Mouse (Mus musculus) midbrain, embryonic 13.5 days (tissue): ENCODE results near the gene Dnase1l2. TPM values are rescaled to one million over a fixed set of nuclear protein-coding genes. Genes with fewer than 3 reads are reported as not detected.

Source experiments
- ATAC-seq: fragments of 200-750 bp; cut with Nextera tagmentation; 2 replicates; pipeline ENCODE4 v1.8.0; 2017; ENCODE audit warnings: mild to moderate bottlenecking, moderate TSS enrichment, moderate library complexity
- H3K27ac ChIP-seq: fragments of 300-500 bp; sonication (generic); 2 replicates; pipeline ENCODE4 v1.5.1; 2015; ENCODE audit warnings: inconsistent platforms, mild to moderate bottlenecking, moderate library complexity
- H3K27me3 ChIP-seq: fragments of 300-500 bp; sonication (generic); 2 replicates; pipeline ENCODE4 v1.6.1; 2015; ENCODE audit warnings: mild to moderate bottlenecking, inconsistent platforms
- H3K36me3 ChIP-seq: fragments of 300-500 bp; sonication (generic); 2 replicates; pipeline ENCODE4 v1.6.1; 2015; ENCODE audit warnings: mild to moderate bottlenecking, inconsistent platforms
- H3K4me1 ChIP-seq: fragments of 300-500 bp; sonication (generic); replicated peaks from 2 replicates; pipeline ENCODE4 v1.6.1; 2015; ENCODE audit warnings: inconsistent platforms
- H3K4me2 ChIP-seq: fragments of 300-500 bp; sonication (generic); replicated peaks from 2 replicates; pipeline ENCODE4 v1.6.1; 2015; ENCODE audit warnings: moderate library complexity, mild to moderate bottlenecking, inconsistent platforms
- H3K4me3 ChIP-seq: fragments of 300-500 bp; sonication (generic); replicated peaks from 2 replicates; pipeline ENCODE4 v1.5.1; 2015; ENCODE audit warnings: mild to moderate bottlenecking, inconsistent platforms
- H3K9ac ChIP-seq: fragments of 300-500 bp; sonication (generic); replicated peaks from 2 replicates; pipeline ENCODE4 v1.6.1; 2015; ENCODE audit warnings: mild to moderate bottlenecking, inconsistent platforms
- H3K9me3 ChIP-seq: fragments of 300-500 bp; sonication (generic); 2 replicates; pipeline ENCODE4 v1.6.1; 2016; ENCODE audit warnings: mild to moderate bottlenecking, inconsistent platforms
- WGBS: fragments of 180-500 bp; shearing (Covaris S2); methylation state at CpG from one replicate; pipeline ENCODE4 v1.1.7; 2015; 5-methylcytosine and 5-hydroxymethylcytosine counted together
- polyA plus RNA-seq: library from polyadenylated mRNA; unstranded; fragments of >200 nt; fragmentation: Nextera tagmentation; extraction: Ambion mirVana; gene quantifications from 2 replicates; pipeline ENCODE4 v1.2.1, GENCODE M21; 2015

Dnase1l2 gene
- 6.8 and 6.9 TPM in 2 replicates for polyA plus RNA-seq

- H3K27ac ChIP-seq, result no peak within 1 kb of the TSS
- H3K36me3 ChIP-seq, result peaks cover 98% of the 10 kb centered on the region
- no peak within 1 kb of the TSS for H3K4me3 ChIP-seq
- H3K9ac ChIP-seq, result no peak within 1 kb of the TSS
- no peaks in the 10 kb centered on the region for H3K9me3 ChIP-seq
- no peaks in the 10 kb centered on the region for H3K4me1 ChIP-seq
- no peak within 1 kb of the TSS for H3K4me2 ChIP-seq
- 81% methylated on average over 7 of the region's 7 CpGs for WGBS
- no peaks in the 10 kb centered on the region for H3K27me3 ChIP-seq
- ATAC-seq, result no peak
These were observed at the start of gene Dnase1l2 for GRCm38 (mm10) chr17:24442632-24443155. Dnase1l2 (minus strand) TSS chr17:24443105.

GRCm38 (mm10) chr17:24490399-24490798 lies 47.5 kb upstream of the Dnase1l2 start:
- no peak for ATAC-seq

GRCm38 (mm10) chr17:24489265-24490030 lies 46.5 kb upstream of the Dnase1l2 start:
- Histone ChIP-seq H3K4me1 (peaks cover 39% of the 10 kb centered on the region), H3K4me3 (peak overlapping the region; percentile 90), H3K9ac (peak overlapping the region; percentile 95), H3K9me3 (no peaks in the 10 kb centered on the region), H3K36me3 (no peaks in the 10 kb centered on the region), H3K27me3 (no peaks in the 10 kb centered on the region), H3K4me2 (peak overlapping the region; percentile 86), H3K27ac (peak overlapping the region; percentile 97)
- peak; percentile 53 for ATAC-seq
- WGBS, result 12% methylated on average over 19 of the region's 19 CpGs

More at GRCm38 (mm10) chr17:24490399-24490798, 47.5 kb upstream of the Dnase1l2 start:
- no peaks in the 10 kb centered on the region for H3K27me3 ChIP-seq
- peak overlapping the region; percentile 86 for H3K4me2 ChIP-seq
- H3K27ac ChIP-seq, result peak overlapping the region; percentile 97
- H3K4me1 ChIP-seq, result peaks cover 40% of the 10 kb centered on the region
- H3K9ac ChIP-seq, result peak overlapping the region; percentile 95; the same call in 1 of the 2 replicates
- H3K4me3 ChIP-seq, result peak overlapping the region; percentile 90
- 57% methylated on average over 4 of the region's 4 CpGs for WGBS
- H3K36me3 ChIP-seq, result no peaks in the 10 kb centered on the region
- no peaks in the 10 kb centered on the region for H3K9me3 ChIP-seq

- ATAC-seq, result peak; percentile 81
- H3K36me3 ChIP-seq, result no peaks in the 10 kb centered on the region
- H3K27ac ChIP-seq, result peak overlapping the region; percentile 97
- under 1% methylated on average over 75 of the region's 81 CpGs for WGBS
- peak overlapping the region; percentile 90 for H3K4me3 ChIP-seq
- H3K9ac ChIP-seq, result peak overlapping the region; percentile 95
- H3K4me1 ChIP-seq, result peaks cover 39% of the 10 kb centered on the region
- no peaks in the 10 kb centered on the region for H3K9me3 ChIP-seq
- H3K4me2 ChIP-seq, result peak overlapping the region; percentile 86
- no peaks in the 10 kb centered on the region for H3K27me3 ChIP-seq
These were observed 45.9 kb upstream of the Dnase1l2 start for GRCm38 (mm10) chr17:24488662-24489264.

GRCm38 (mm10) chr17:24488186-24488661 lies 45.3 kb upstream of the Dnase1l2 start, which contains the start of gene Caskin1:
Caskin1 (plus strand) TSS chr17:24488601.
- Histone ChIP-seq H3K9me3 (no peaks in the 10 kb centered on the region), H3K27me3 (no peaks in the 10 kb centered on the region), H3K4me1 (peaks cover 39% of the 10 kb centered on the region), H3K4me3 (peak within 1 kb of the TSS; percentile 90), H3K36me3 (no peaks in the 10 kb centered on the region), H3K27ac (peak within 1 kb of the TSS; percentile 97), H3K9ac (peak within 1 kb of the TSS; percentile 95), H3K4me2 (peak within 1 kb of the TSS; percentile 86)
- peak; percentile 78 for ATAC-seq
- 1% methylated on average over 42 of the region's 45 CpGs for WGBS

GRCm38 (mm10) chr17:24485090-24485860 lies 42.4 kb upstream of the Dnase1l2 start:
- 46% methylated on average over 11 of the region's 11 CpGs for WGBS
- Histone ChIP-seq H3K4me2 (0 out of 2 replicates have a peak overlapping the region, but pooled peaks have one; percentile 15), H3K36me3 (no peaks in the 10 kb centered on the region), H3K9ac (peak overlapping the region; percentile 52), H3K27ac (peak overlapping the region; percentile 79), H3K9me3 (no peaks in the 10 kb centered on the region), H3K27me3 (no peaks in the 10 kb centered on the region), H3K4me1 (peaks cover 28% of the 10 kb centered on the region), H3K4me3 (no peak overlapping the region)
- no peak for ATAC-seq

- Histone ChIP-seq H3K4me2 (no peak overlapping the region), H3K27ac (no peak overlapping the region), H3K9me3 (no peaks in the 10 kb centered on the region), H3K9ac (no peak overlapping the region), H3K4me1 (peaks cover 22% of the 10 kb centered on the region), H3K4me3 (no peak overlapping the region), H3K27me3 (no peaks in the 10 kb centered on the region), H3K36me3 (no peaks in the 10 kb centered on the region)
- no peak for ATAC-seq
- 78% methylated on average over 3 of the region's 3 CpGs for WGBS
These were observed 40.6 kb upstream of the Dnase1l2 start for GRCm38 (mm10) chr17:24483495-24483894.

- H3K4me3 ChIP-seq, result no peak overlapping the region
- ATAC-seq, result no peak
- H3K27ac ChIP-seq, result no peak overlapping the region
- H3K9ac ChIP-seq, result 0 out of 2 replicates have a peak overlapping the region, but pooled peaks have one; percentile 6
- no peaks in the 10 kb centered on the region for H3K9me3 ChIP-seq
- WGBS, result 94% methylated on average over 20 of the region's 20 CpGs
- peaks cover 23% of the 10 kb centered on the region for H3K4me1 ChIP-seq
- no peak overlapping the region for H3K4me2 ChIP-seq
- peaks cover 12% of the 10 kb centered on the region for H3K36me3 ChIP-seq
- H3K27me3 ChIP-seq, result no peaks in the 10 kb centered on the region
These were observed 38.3 kb upstream of the Dnase1l2 start for GRCm38 (mm10) chr17:24481027-24481815.

GRCm38 (mm10) chr17:24480201-24480826 lies 37.4 kb upstream of the Dnase1l2 start:
- no peak overlapping the region; the same call in 1 of the 2 replicates for H3K9ac ChIP-seq
- H3K9me3 ChIP-seq, result no peaks in the 10 kb centered on the region
- 52% methylated on average over 3 of the region's 3 CpGs for WGBS
- peak overlapping the region; percentile 40; the same call in 1 of the 2 replicates for H3K4me2 ChIP-seq
- H3K27me3 ChIP-seq, result no peaks in the 10 kb centered on the region
- no peak for ATAC-seq
- H3K4me3 ChIP-seq, result no peak overlapping the region
- no peak overlapping the region for H3K27ac ChIP-seq
- peaks cover 21% of the 10 kb centered on the region for H3K36me3 ChIP-seq
- peaks cover 18% of the 10 kb centered on the region for H3K4me1 ChIP-seq

GRCm38 (mm10) chr17:24479431-24479830 lies 36.5 kb upstream of the Dnase1l2 start:
- Histone ChIP-seq H3K36me3 (peaks cover 30% of the 10 kb centered on the region), H3K4me1 (peaks cover 16% of the 10 kb centered on the region), H3K9me3 (no peaks in the 10 kb centered on the region), H3K4me2 (peak overlapping the region; percentile 59), H3K27ac (no peak overlapping the region), H3K9ac (no peak overlapping the region; the same call in 1 of the 2 replicates), H3K27me3 (no peaks in the 10 kb centered on the region), H3K4me3 (peak overlapping the region; percentile 74)
- no peak for ATAC-seq
- WGBS, result 26% methylated on average over 1 of the region's 1 CpGs
